16 mouse cellular contexts compared by ENCODE assay signal in the genomic region with DNA sequence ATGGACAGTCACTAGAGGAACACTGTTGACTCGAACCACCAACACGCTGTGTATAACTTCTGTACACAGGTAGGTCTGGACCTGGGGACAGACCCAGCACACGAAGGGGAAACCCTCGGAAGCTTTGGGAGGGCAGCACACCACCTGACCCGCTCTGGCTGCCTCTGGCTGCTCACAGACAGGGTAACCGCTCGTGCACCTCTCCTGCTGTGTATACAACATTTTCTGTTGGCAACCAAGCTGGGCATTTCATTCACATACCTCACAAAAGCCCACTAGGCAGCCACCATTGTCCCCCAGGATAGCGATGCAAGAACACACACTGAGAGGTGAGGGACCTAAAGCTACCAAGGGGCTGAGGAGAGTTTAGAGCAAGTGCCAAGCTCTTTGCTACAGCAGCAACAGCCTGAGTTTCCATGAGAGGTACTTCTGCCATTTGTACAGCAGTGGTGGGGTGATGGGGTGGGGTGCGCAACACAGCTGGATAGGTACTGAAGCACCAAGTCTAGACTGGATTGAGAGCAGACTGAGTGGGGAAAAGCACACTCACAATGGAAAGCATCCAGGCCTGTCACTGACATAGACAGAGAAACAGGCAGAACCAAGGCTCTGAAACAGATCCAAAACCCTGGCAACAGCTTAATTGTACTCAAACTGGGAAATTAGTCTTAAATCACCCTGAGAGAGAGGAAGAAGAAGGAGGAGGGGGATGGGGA.
DNase-seq lines count a peak whose midpoint lies in the region; ATAC-seq and TF ChIP-seq lines count a peak whose summit lies in the region.
"Had no signal": no experiment of that assay in that cellular context is flagged by ENCODE, and none has a peak within 500 bp of the region (broad histone marks: within the 10 kb centered on the region; RNA-seq: fewer than 3 reads in every experiment).

No protein-coding gene starts in this region.

- no peak overlapping the region for H3K4me2 ChIP-seq in forebrain, embryonic 11.5 days (ENCODE audit: low read depth, low read length, severe bottlenecking)
- H3K4me2 ChIP-seq in kidney, embryonic 15.5 days, result no peak overlapping the region
- no peak overlapping the region for H3K4me2 ChIP-seq in liver, embryonic 12.5 days
- H3K4me2 ChIP-seq: embryonic facial prominence, embryonic 12.5 days; limb, embryonic 15.5 days had no signal

- no peak for DNase-seq in forebrain, embryonic 10.5 days (ENCODE audit: extremely low spot score, low spot score)
- DNase-seq in forebrain, embryonic 11.5 days (ENCODE audit: low spot score), result no peak
- DNase-seq in kidney, adult 9 months, result peak; percentile 4
- no peak for DNase-seq in testis, postnatal 10 days (ENCODE audit: low spot score)
- no peak for DNase-seq in cerebellum, postnatal 4 days (ENCODE audit: low spot score in 2 of 2)
- DNase-seq: adrenal gland, postnatal 36 days; cerebellum, adult 11 months; gastrocnemius, adult 2 months; heart, adult 18-20 months; heart, postnatal 10 days; retina, postnatal 1 day had no signal

- H3K4me3 ChIP-seq in forebrain, embryonic 10.5 days, result no peak overlapping the region
- H3K4me3 ChIP-seq in forebrain, embryonic 11.5 days (ENCODE audit: low read depth, low read length), result no peak overlapping the region
- H3K4me3 ChIP-seq in kidney, embryonic 15.5 days (replicated peaks), result no peak overlapping the region
- H3K4me3 ChIP-seq in testis, adult 2 months (ENCODE audit: control insufficient read depth, low read depth, low read length), result peak overlapping the region; percentile 80
- no peak overlapping the region for H3K4me3 ChIP-seq in liver, embryonic 12.5 days
- H3K4me3 ChIP-seq: embryonic facial prominence, embryonic 12.5 days; gastrocnemius, adult 2 months; limb, embryonic 15.5 days had no signal

- H3K4me1 ChIP-seq in forebrain, embryonic 10.5 days, result peaks cover 18% of the 10 kb centered on the region
- no peaks in the 10 kb centered on the region for H3K4me1 ChIP-seq in forebrain, embryonic 11.5 days (replicated peaks; ENCODE audit: control insufficient read depth, insufficient read depth, low read length)
- peaks cover 15% of the 10 kb centered on the region for H3K4me1 ChIP-seq in kidney, embryonic 15.5 days
- H3K4me1 ChIP-seq in testis, adult 2 months (ENCODE audit: control insufficient read depth, insufficient read depth, low read length), result no peaks in the 10 kb centered on the region
- peaks cover 6% of the 10 kb centered on the region for H3K4me1 ChIP-seq in liver, embryonic 12.5 days
- H3K4me1 ChIP-seq: embryonic facial prominence, embryonic 12.5 days; limb, embryonic 15.5 days had no signal

- H3K27ac ChIP-seq in forebrain, embryonic 10.5 days, result peak overlapping the region; percentile 26; the same call in 1 of the 2 replicates
- no peak overlapping the region for H3K27ac ChIP-seq in forebrain, embryonic 11.5 days (ENCODE audit: low read depth, low read length)
- H3K27ac ChIP-seq in kidney, embryonic 15.5 days, result no peak overlapping the region
- H3K27ac ChIP-seq in testis, adult 2 months (ENCODE audit: control insufficient read depth, insufficient read depth, low read depth, low read length), result peak overlapping the region; percentile 57
- H3K27ac ChIP-seq in liver, embryonic 12.5 days, result no peak overlapping the region
- H3K27ac ChIP-seq: embryonic facial prominence, embryonic 12.5 days; gastrocnemius, adult 2 months; limb, embryonic 15.5 days had no signal

- H3K9ac ChIP-seq in forebrain, embryonic 11.5 days (ENCODE audit: low read length), result no peak overlapping the region
- H3K9ac ChIP-seq in kidney, embryonic 15.5 days, result no peak overlapping the region
- no peak overlapping the region for H3K9ac ChIP-seq in liver, embryonic 12.5 days
- H3K9ac ChIP-seq: embryonic facial prominence, embryonic 12.5 days; limb, embryonic 15.5 days had no signal

- H3K36me3 ChIP-seq in forebrain, embryonic 10.5 days (replicated peaks), result peaks cover 13% of the 10 kb centered on the region; the same call in 1 of the 2 replicates
- H3K36me3 ChIP-seq in forebrain, embryonic 11.5 days (ENCODE audit: control insufficient read depth, insufficient read depth, low read length), result no peaks in the 10 kb centered on the region; the same call in 1 of the 2 replicates
- no peaks in the 10 kb centered on the region for H3K36me3 ChIP-seq in kidney, embryonic 15.5 days
- H3K36me3 ChIP-seq in testis, adult 2 months (ENCODE audit: control insufficient read depth, insufficient read depth, low read length), result no peaks in the 10 kb centered on the region
- peaks cover 16% of the 10 kb centered on the region for H3K36me3 ChIP-seq in liver, embryonic 12.5 days
- H3K36me3 ChIP-seq: embryonic facial prominence, embryonic 12.5 days had no signal

- 66% methylated on average over 9 of the region's 9 CpGs for WGBS in forebrain, embryonic 10.5 days
- WGBS in forebrain, embryonic 11.5 days, result 67% methylated on average over 9 of the region's 9 CpGs
- 79% methylated on average over 9 of the region's 9 CpGs for WGBS in kidney, embryonic 15.5 days
- WGBS in liver, embryonic 12.5 days (ENCODE audit: insufficient replicate concordance), result 79% methylated on average over 9 of the region's 9 CpGs

- no peak for TF ChIP-seq POLR2A in testis, adult 2 months (IDR thresholded peaks at IDR 0.05; ENCODE audit: control insufficient read depth, low read depth, low read length)

- no peak for TF ChIP-seq CTCF in testis, adult 2 months (IDR thresholded peaks at IDR 0.05; ENCODE audit: control insufficient read depth, insufficient read depth, insufficient replicate concordance, low read depth, low read length)

- ATAC-seq in forebrain, embryonic 11.5 days (replicated peaks; ENCODE audit: low FRiP score), result no peak
- no peak for ATAC-seq in kidney, embryonic 15.5 days (replicated peaks; ENCODE audit: low FRiP score)
- no peak for ATAC-seq in liver, embryonic 12.5 days

- no peaks in the 10 kb centered on the region for H3K27me3 ChIP-seq in forebrain, embryonic 10.5 days (ENCODE audit: poor library complexity, severe bottlenecking)
- H3K27me3 ChIP-seq in forebrain, embryonic 11.5 days (ENCODE audit: control insufficient read depth, insufficient read depth, low read length), result no peaks in the 10 kb centered on the region
- no peaks in the 10 kb centered on the region for H3K27me3 ChIP-seq in kidney, embryonic 15.5 days
- H3K27me3 ChIP-seq in testis, adult 2 months (ENCODE audit: control insufficient read depth, insufficient read depth, low read length), result no peaks in the 10 kb centered on the region
- no peaks in the 10 kb centered on the region for H3K27me3 ChIP-seq in liver, embryonic 12.5 days (replicated peaks)
- H3K27me3 ChIP-seq: embryonic facial prominence, embryonic 12.5 days; limb, embryonic 15.5 days had no signal

- no peaks in the 10 kb centered on the region; the same call in 1 of the 2 replicates for H3K9me3 ChIP-seq in forebrain, embryonic 10.5 days
- no peaks in the 10 kb centered on the region for H3K9me3 ChIP-seq in forebrain, embryonic 11.5 days (ENCODE audit: control insufficient read depth, low read length)
- H3K9me3 ChIP-seq in kidney, embryonic 15.5 days (replicated peaks), result no peaks in the 10 kb centered on the region
- no peaks in the 10 kb centered on the region for H3K9me3 ChIP-seq in liver, embryonic 12.5 days (replicated peaks)
- H3K9me3 ChIP-seq: embryonic facial prominence, embryonic 12.5 days; limb, embryonic 15.5 days had no signal

Comparison
In these comparisons a context has a peak if more than half of its experiments do, and no peak if none do; other contexts are left out.
1. H3K27ac ChIP-seq: peak in forebrain, embryonic 10.5 days (single experiment) and testis, adult 2 months (single experiment); none in forebrain, embryonic 11.5 days (single experiment), kidney, embryonic 15.5 days (single experiment) and liver, embryonic 12.5 days (single experiment).